Mouse (Mus musculus): ENCODE data around the gene Zfp385b. TPM values are rescaled to one million over a fixed set of nuclear protein-coding genes. Genes with fewer than 3 reads are reported as not detected.

Gene Zfp385b
- polyA plus RNA-seq, 1 experiment = 1.7 TPM

DNA sequence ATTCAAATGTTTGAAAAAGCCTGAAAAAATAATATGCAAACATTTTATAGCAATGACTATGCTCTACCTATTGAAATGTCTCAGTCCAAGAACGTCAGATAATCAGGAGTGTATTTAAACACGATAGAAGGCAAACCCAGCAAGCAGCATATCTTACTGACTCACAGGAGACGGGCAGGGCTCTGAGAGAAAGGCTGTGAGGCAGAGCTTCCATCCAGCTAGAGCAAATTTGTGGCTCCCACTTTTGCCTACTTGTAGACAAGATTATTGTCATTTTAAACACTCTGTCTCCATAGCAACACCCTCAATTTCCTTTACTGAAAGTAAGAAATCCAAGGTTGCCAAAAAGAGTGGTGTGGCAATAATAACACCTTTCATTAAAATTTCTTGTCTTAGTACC is 135.4 kb downstream of the Zfp385b start:
- H3K27ac ChIP-seq (ENCODE audit: insufficient read depth, low read length) = no peak overlapping the region
- no peak overlapping the region for H3K4me3 ChIP-seq (ENCODE audit: insufficient read depth, low read length)
- H3K4me1 ChIP-seq (ENCODE audit: control insufficient read depth, insufficient read depth, low read length) = no peaks in the 10 kb centered on the region
- TF ChIP-seq CTCF (IDR thresholded peaks at IDR 0.05; ENCODE audit: borderline replicate concordance, insufficient read depth, low read length) (no peak), POLR2A (IDR thresholded peaks at IDR 0.05; ENCODE audit: low read depth, low read length) (no peak)

DNA sequence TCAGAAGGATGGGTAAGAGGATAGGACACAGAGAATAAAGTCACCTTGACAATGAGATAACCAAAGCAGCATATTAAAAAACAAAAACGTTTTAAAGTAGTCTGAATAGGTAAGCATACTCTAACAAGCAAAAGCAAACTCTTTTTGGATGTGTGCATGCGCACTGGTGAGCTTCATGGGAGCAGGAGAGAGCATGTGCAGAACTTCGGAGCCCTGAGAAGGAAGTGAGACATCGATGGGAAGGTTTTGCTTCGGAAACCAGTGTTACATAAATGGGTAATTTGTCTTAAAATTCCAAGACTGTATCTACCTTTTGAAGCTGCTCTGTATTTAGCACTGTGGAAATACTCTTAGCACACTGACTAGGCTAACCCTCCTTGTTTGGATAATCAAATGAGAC is 137.2 kb downstream of the Zfp385b start:
- no peak overlapping the region for H3K4me3 ChIP-seq (ENCODE audit: insufficient read depth, low read length)
- no peaks in the 10 kb centered on the region for H3K4me1 ChIP-seq (ENCODE audit: control insufficient read depth, insufficient read depth, low read length)
- no peak overlapping the region for H3K27ac ChIP-seq (ENCODE audit: insufficient read depth, low read length)
- TF ChIP-seq POLR2A (IDR thresholded peaks at IDR 0.05; ENCODE audit: low read depth, low read length) = no peak
- TF ChIP-seq CTCF (IDR thresholded peaks at IDR 0.05; ENCODE audit: borderline replicate concordance, insufficient read depth, low read length) = no peak

DNA sequence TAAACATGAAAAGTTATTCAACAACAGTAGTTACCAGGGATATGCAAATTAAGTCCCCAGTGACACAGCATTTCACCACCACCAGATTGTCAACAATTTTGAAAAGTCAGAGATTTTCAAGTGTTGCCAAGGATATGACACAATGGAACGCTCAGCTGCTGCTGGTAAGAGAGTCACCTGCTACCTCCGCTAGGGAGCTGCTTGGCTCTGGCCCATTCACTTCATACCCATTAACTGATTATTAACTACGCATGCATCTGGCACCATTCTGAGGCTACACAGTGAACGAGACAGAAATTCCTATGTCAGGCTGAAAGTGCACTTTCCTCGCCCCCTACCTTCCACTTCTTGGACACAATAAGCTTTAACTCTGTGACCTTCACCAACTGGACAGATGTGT is 137.7 kb downstream of the Zfp385b start:
- Histone ChIP-seq H3K27ac (ENCODE audit: insufficient read depth, low read length) (no peak overlapping the region), H3K4me3 (ENCODE audit: insufficient read depth, low read length) (no peak overlapping the region), H3K4me1 (ENCODE audit: control insufficient read depth, insufficient read depth, low read length) (no peaks in the 10 kb centered on the region)
- TF ChIP-seq CTCF (IDR thresholded peaks at IDR 0.05; ENCODE audit: borderline replicate concordance, insufficient read depth, low read length) (no peak), POLR2A (IDR thresholded peaks at IDR 0.05; ENCODE audit: low read depth, low read length) (no peak)

DNA sequence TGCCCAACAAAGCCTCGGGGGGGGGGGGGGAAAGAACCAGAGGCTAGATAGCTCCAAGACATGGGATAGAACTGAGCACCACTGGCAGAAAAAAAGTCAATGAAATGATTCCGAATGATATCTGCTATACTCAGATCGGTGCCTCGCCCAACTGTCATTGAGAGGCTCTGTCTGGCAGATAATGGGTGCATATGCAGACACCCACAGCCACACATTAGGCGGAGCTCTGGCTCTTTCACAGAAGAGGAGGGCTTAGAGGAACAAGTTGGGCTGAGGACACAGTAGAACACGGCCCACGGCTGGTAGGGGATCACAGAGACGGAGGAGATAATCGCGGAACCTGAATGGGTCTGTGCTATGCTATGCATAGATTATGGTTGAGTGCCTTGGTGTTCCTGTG is 145.7 kb downstream of the Zfp385b start:
- TF ChIP-seq CTCF (IDR thresholded peaks at IDR 0.05; ENCODE audit: borderline replicate concordance, insufficient read depth, low read length) = no peak
- TF ChIP-seq POLR2A (IDR thresholded peaks at IDR 0.05; ENCODE audit: low read depth, low read length) = no peak
- no peaks in the 10 kb centered on the region for H3K4me1 ChIP-seq (ENCODE audit: control insufficient read depth, insufficient read depth, low read length)
- no peak overlapping the region for H3K4me3 ChIP-seq (ENCODE audit: insufficient read depth, low read length)
- no peak overlapping the region for H3K27ac ChIP-seq (ENCODE audit: insufficient read depth, low read length)

DNA sequence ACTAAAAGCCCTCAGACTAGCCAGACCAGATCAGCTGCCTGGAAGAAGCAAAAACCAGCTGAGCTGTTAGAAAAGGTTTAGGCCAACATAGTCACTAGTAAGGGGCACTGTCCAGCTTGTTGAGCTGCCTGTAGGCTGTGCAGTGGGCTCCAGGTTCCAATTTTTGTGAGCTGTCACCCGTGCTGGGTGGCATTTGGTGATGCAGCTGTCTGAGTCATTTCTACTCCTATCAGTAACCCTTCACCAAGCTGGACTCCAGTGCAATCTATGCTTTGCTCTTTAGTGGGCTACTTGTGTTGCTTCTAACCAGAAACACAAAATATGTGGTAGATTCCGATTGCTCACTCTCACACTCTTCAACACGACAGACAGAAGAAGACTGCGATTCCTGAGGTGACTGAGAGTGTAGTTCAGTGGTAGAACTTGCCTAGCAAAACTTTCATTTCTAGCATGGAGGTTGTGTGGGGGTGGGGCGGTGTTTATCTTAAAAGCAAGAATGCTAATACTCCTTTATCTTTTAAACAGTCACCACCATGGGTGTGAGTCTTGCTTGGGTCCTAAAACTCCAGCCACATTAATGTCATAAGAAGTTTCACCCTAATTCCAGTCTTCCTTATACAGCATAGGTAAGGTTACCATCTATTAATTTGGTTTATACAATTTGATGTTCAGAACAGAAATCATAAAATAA is 147.1 kb downstream of the Zfp385b start:
- no peak overlapping the region for H3K4me3 ChIP-seq (ENCODE audit: insufficient read depth, low read length)
- TF ChIP-seq CTCF (IDR thresholded peaks at IDR 0.05; ENCODE audit: borderline replicate concordance, insufficient read depth, low read length) (no peak), POLR2A (IDR thresholded peaks at IDR 0.05; ENCODE audit: low read depth, low read length) (no peak)
- H3K4me1 ChIP-seq (ENCODE audit: control insufficient read depth, insufficient read depth, low read length) = no peaks in the 10 kb centered on the region
- H3K27ac ChIP-seq (ENCODE audit: insufficient read depth, low read length) = no peak overlapping the region

DNA sequence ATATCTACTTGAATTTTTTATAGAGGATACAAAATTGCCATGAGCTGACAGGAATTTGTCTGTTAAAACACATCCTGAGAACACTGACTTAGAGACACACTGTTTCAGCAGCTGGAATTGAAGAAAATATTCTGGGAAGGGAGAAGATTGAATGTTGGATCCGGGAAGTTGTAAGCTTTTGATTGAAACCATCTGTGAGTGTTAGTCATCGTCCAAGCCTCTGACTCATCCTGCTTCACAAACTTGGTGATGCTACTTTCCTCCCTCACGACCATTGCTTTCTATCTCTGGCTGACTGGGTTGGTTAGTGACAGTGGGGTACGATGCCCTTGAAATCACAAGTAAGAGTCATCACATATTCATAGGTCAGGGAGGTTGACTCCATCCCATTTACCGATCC is 157.3 kb downstream of the Zfp385b start:
- TF ChIP-seq POLR2A (IDR thresholded peaks at IDR 0.05; ENCODE audit: low read depth, low read length) (no peak), CTCF (IDR thresholded peaks at IDR 0.05; ENCODE audit: borderline replicate concordance, insufficient read depth, low read length) (no peak)
- Histone ChIP-seq H3K27ac (ENCODE audit: insufficient read depth, low read length) (peak overlapping the region; percentile 76), H3K4me3 (ENCODE audit: insufficient read depth, low read length) (no peak overlapping the region), H3K4me1 (ENCODE audit: control insufficient read depth, insufficient read depth, low read length) (peaks cover 2% of the 10 kb centered on the region)

DNA sequence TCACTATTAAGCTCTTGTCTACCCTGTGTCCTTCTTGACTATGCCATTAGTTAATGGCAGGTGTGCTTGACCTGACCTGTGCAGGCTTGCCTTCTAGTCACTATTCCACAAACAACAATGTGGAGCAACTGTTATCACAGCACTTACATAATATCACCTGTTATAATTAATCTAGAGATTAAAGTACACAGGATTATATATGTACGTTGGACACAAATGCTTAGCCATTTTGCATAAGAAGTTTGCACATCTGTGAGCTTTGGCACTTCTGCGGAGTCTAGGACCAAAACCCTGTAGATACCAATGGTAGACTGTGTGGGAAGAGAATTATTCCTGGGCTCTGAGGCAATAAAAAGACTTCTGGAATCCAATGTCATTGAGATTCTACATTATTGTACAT is 165.8 kb downstream of the Zfp385b start:
- H3K27ac ChIP-seq (ENCODE audit: insufficient read depth, low read length) = no peak overlapping the region
- no peak overlapping the region for H3K4me3 ChIP-seq (ENCODE audit: insufficient read depth, low read length)
- TF ChIP-seq POLR2A (IDR thresholded peaks at IDR 0.05; ENCODE audit: low read depth, low read length) (no peak), CTCF (IDR thresholded peaks at IDR 0.05; ENCODE audit: borderline replicate concordance, insufficient read depth, low read length) (no peak)

DNA sequence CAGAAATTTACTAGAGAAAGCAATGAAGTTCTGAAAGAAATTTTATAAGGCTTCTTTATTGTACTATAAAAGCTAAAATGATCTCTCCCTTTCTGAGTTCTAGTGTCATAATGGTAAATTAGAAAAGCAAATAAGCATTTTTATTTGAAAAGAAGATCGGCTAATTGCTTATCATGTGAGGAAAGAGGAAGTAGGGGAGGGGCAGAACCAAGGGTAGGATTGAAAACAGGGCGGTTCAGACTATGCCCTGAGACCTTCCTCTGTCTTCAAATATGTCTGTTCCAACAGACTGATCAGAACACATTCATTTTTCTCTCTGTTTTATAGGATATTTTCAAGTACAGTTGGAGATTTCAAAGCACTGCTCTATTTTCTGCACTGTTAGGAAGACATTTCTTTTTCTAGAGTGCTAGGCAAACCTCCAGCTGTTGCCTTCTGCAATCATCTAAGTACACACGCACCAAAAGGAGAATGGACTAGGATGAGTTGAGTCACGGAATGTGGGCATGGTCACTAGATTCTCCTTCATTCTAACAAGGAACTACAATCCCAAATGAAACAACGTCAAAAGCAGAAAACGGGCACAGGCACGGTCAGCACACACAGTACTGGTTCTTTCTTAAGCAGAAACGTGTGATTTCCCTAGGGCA is 177.8 kb downstream of the Zfp385b start:
- Histone ChIP-seq H3K27ac (ENCODE audit: insufficient read depth, low read length) (no peak overlapping the region), H3K4me3 (ENCODE audit: insufficient read depth, low read length) (no peak overlapping the region), H3K4me1 (ENCODE audit: control insufficient read depth, insufficient read depth, low read length) (no peaks in the 10 kb centered on the region)
- no peak for TF ChIP-seq POLR2A (IDR thresholded peaks at IDR 0.05; ENCODE audit: low read depth, low read length)
- TF ChIP-seq CTCF (IDR thresholded peaks at IDR 0.05; ENCODE audit: borderline replicate concordance, insufficient read depth, low read length) = no peak

More for the DNA sequence above, 165.8 kb downstream of the Zfp385b start:
- H3K4me1 ChIP-seq (ENCODE audit: control insufficient read depth, insufficient read depth, low read length) = no peaks in the 10 kb centered on the region

DNA sequence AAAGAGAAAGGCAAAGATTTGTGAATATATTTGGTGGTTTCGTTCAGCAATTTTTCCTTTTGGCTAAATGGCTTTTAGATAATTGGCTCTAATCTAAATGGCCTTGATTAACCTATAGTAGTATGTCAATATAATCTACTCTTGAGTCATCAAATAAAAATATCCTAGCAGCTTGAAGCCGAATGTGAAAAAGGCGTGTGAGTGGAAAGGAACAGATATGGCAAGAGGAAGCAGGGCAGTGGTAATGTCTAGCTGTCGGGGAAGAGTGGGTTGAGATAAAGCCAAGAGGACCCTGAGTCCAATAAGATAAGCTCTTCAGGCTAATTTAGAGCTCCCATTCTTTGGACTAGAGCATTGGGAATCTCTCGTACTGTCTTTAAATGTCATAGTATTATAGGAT is 179.4 kb downstream of the Zfp385b start:
- no peaks in the 10 kb centered on the region for H3K4me1 ChIP-seq (ENCODE audit: control insufficient read depth, insufficient read depth, low read length)
- no peak for TF ChIP-seq POLR2A (IDR thresholded peaks at IDR 0.05; ENCODE audit: low read depth, low read length)
- no peak for TF ChIP-seq CTCF (IDR thresholded peaks at IDR 0.05; ENCODE audit: borderline replicate concordance, insufficient read depth, low read length)
- no peak overlapping the region for H3K27ac ChIP-seq (ENCODE audit: insufficient read depth, low read length)
- H3K4me3 ChIP-seq (ENCODE audit: insufficient read depth, low read length) = no peak overlapping the region

DNA sequence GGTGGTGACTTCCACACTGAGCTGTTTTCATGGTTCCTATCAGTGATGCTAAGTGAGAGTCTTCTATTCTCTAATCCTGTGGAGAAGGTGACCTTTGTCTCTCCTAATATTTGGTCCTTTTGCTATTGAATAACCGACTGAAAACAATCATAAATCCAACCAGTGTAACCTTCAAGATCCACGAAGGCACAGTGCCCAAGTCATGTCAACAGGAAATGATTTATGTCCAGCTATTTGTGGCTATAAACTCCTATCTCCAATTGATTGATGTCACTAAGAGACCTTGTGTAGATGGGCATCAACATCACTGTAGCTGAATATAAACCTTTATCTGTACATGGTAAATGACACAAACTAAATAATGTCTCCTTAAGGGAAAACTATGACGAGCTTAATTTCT is 187.8 kb downstream of the Zfp385b start:
- TF ChIP-seq CTCF (IDR thresholded peaks at IDR 0.05; ENCODE audit: borderline replicate concordance, insufficient read depth, low read length) = no peak
- TF ChIP-seq POLR2A (IDR thresholded peaks at IDR 0.05; ENCODE audit: low read depth, low read length) = no peak
- H3K27ac ChIP-seq (ENCODE audit: insufficient read depth, low read length) = no peak overlapping the region
- no peak overlapping the region for H3K4me3 ChIP-seq (ENCODE audit: insufficient read depth, low read length)
- H3K4me1 ChIP-seq (ENCODE audit: control insufficient read depth, insufficient read depth, low read length) = no peaks in the 10 kb centered on the region

Measured in embryonic fibroblast, embryonic 13.5 days (primary cell).